Mouse (Mus musculus) kidney, embryonic 14.5 days (tissue): Measurements from ENCODE around the gene Meis1. TPM values are rescaled to one million over a fixed set of nuclear protein-coding genes. Genes with fewer than 3 reads are reported as not detected.

Source experiments
- ATAC-seq: fragments of 200-750 bp; cut with Nextera tagmentation; 2 replicates; pipeline ENCODE4 v1.8.0; 2017; ENCODE audit warnings: moderate number of reproducible peaks, mild to moderate bottlenecking, moderate TSS enrichment, moderate library complexity; ENCODE audit not compliant: low FRiP score, low TSS enrichment
- H3K27ac ChIP-seq: fragments of 300-500 bp; sonication (generic); 2 replicates; pipeline ENCODE4 v1.5.1; 2014; ENCODE audit warnings: low read depth, mild to moderate bottlenecking, low read length, moderate library complexity, mixed read lengths
- H3K27me3 ChIP-seq: fragments of 300-500 bp; sonication (generic); 2 replicates; pipeline ENCODE4 v1.6.1; 2014; ENCODE audit warnings: mild to moderate bottlenecking, low read length; ENCODE audit not compliant: control insufficient read depth, insufficient read depth
- H3K36me3 ChIP-seq: fragments of 300-500 bp; sonication (generic); 2 replicates; pipeline ENCODE4 v1.6.1; 2014; ENCODE audit warnings: low read length, mixed read lengths; ENCODE audit not compliant: control insufficient read depth, insufficient read depth
- H3K4me1 ChIP-seq: fragments of 300-500 bp; sonication (generic); 2 replicates; pipeline ENCODE4 v1.6.1; 2014; ENCODE audit warnings: low read length, mixed read lengths; ENCODE audit not compliant: control insufficient read depth, insufficient read depth
- H3K4me2 ChIP-seq: fragments of 300-500 bp; sonication (generic); replicated peaks from 2 replicates; pipeline ENCODE4 v1.6.1; 2014; ENCODE audit warnings: low read depth, mild to moderate bottlenecking, low read length
- H3K4me3 ChIP-seq: fragments of 300-500 bp; sonication (generic); 2 replicates; pipeline ENCODE4 v1.5.1; 2014; ENCODE audit warnings: mild to moderate bottlenecking, low read length
- H3K9ac ChIP-seq: fragments of 300-500 bp; sonication (generic); 2 replicates; pipeline ENCODE4 v1.6.1; 2014; ENCODE audit warnings: low read depth, mild to moderate bottlenecking, low read length, moderate library complexity
- H3K9me3 ChIP-seq: fragments of 300-500 bp; sonication (generic); 2 replicates; pipeline ENCODE4 v1.6.1; 2016; ENCODE audit warnings: low read length; ENCODE audit not compliant: control insufficient read depth
- WGBS: fragments of 180-500 bp; shearing (Covaris S2); extraction: QIAGEN DNeasy Blood & Tissue Kit; methylation state at CpG from one replicate; pipeline ENCODE4 v1.1.7; 2014; 5-methylcytosine and 5-hydroxymethylcytosine counted together
- polyA plus RNA-seq: library from polyadenylated mRNA; unstranded; fragments of >200 nt; fragmentation: Nextera tagmentation; extraction: Ambion mirVana; gene quantifications from 2 replicates; pipeline ENCODE4 v1.2.1, GENCODE M21; 2014

Gene Meis1
- polyA plus RNA-seq, 1 experiment from 2014 or later: 109 TPM

GRCm38 (mm10) chr11:18983813-18984212 is 35.0 kb downstream of the Meis1 start:
- Histone ChIP-seq H3K4me2 (no peak overlapping the region), H3K4me1 (peaks cover 8% of the 10 kb centered on the region), H3K9me3 (no peaks in the 10 kb centered on the region), H3K36me3 (peaks cover 44% of the 10 kb centered on the region), H3K4me3 (no peak overlapping the region), H3K27me3 (no peaks in the 10 kb centered on the region), H3K27ac (no peak overlapping the region), H3K9ac (no peak overlapping the region)
- no peak for ATAC-seq
- 90% methylated on average over 2 of the region's 2 CpGs for WGBS

GRCm38 (mm10) chr11:18983294-18983693 is 35.5 kb downstream of the Meis1 start:
- 78% methylated on average over 7 of the region's 7 CpGs for WGBS
- no peaks in the 10 kb centered on the region for H3K27me3 ChIP-seq
- no peak overlapping the region for H3K4me3 ChIP-seq
- H3K27ac ChIP-seq: no peak overlapping the region
- no peaks in the 10 kb centered on the region for H3K9me3 ChIP-seq
- no peak for ATAC-seq
- H3K4me1 ChIP-seq: peaks cover 8% of the 10 kb centered on the region
- peaks cover 39% of the 10 kb centered on the region for H3K36me3 ChIP-seq
- H3K9ac ChIP-seq: no peak overlapping the region
- H3K4me2 ChIP-seq: no peak overlapping the region

DNA sequence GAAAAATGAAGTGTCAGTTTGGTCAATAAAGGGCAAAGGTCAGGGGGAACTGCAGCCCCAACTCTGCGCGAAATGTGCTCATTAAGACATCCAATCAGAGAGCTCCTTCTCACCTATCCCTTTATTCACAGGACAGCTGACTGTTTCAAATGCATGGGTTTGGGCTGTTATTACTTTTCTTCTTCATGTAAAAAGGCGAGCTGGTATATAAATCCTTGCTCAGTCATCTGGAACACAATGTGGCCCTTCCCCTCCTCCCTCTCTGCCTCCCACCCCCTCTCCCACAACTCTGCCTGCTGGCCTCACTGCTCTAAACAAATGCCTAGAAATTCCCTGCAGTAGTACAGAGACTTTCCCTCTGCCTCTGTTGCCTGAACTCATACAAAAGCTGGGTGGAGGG is 36.5 kb downstream of the Meis1 start:
- ATAC-seq: peak; percentile 26; the same call in 1 of the 2 replicates
- Histone ChIP-seq H3K4me2 (no peak overlapping the region), H3K9me3 (no peaks in the 10 kb centered on the region), H3K36me3 (peaks cover 31% of the 10 kb centered on the region), H3K4me3 (no peak overlapping the region), H3K4me1 (peaks cover 8% of the 10 kb centered on the region), H3K27me3 (no peaks in the 10 kb centered on the region), H3K27ac (no peak overlapping the region), H3K9ac (no peak overlapping the region)
- 36% methylated on average over 3 of the region's 3 CpGs for WGBS

DNA sequence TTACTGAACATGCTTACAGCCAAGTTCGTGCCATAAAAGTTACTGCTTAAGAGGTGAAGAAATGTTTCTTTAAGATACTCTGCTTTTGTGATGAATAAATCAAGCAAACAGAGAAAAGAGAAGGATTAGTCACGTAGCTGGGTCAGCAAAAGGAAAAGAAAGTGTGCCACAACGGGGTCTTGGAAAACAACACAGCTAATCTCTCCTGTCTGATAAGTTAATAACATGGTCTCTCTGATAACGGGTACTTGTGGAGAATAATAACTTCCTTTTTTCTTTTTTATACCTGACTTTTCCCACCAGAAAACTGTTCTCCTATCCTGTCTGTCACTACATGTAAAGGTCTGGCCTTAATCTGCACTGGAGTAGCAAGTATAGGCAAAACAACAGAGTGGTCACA is 37.4 kb downstream of the Meis1 start:
- Histone ChIP-seq H3K36me3 (peaks cover 28% of the 10 kb centered on the region), H3K27ac (no peak overlapping the region), H3K9ac (no peak overlapping the region), H3K9me3 (no peaks in the 10 kb centered on the region), H3K4me2 (no peak overlapping the region), H3K27me3 (no peaks in the 10 kb centered on the region), H3K4me3 (no peak overlapping the region), H3K4me1 (peaks cover 8% of the 10 kb centered on the region)
- no peak for ATAC-seq
- WGBS: 60% methylated on average over 4 of the region's 4 CpGs

DNA sequence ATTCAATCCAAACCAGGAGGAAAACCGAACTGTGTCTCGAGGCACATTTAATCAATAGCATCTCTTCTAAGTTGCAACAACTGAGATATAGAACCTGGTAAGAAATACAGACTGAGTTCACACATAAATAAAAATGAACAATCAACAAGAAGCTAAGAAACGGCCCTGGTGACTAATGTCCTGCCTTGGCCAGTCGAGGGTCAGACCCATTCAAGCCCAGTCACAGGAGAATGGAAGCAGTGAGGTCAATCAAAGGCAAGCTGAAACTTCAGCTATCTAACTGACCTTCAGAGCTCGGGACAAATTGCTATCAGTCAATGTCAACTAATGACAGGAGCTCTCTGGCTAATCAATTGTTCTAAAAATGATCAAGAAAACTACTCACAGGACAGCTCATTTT is 38.2 kb downstream of the Meis1 start:
- no peak overlapping the region for H3K4me3 ChIP-seq
- peaks cover 8% of the 10 kb centered on the region for H3K4me1 ChIP-seq
- no peak for ATAC-seq
- peaks cover 30% of the 10 kb centered on the region for H3K36me3 ChIP-seq
- no peaks in the 10 kb centered on the region for H3K27me3 ChIP-seq
- no peak overlapping the region for H3K27ac ChIP-seq
- 57% methylated on average over 5 of the region's 5 CpGs for WGBS
- H3K9me3 ChIP-seq: no peaks in the 10 kb centered on the region
- H3K4me2 ChIP-seq: no peak overlapping the region
- no peak overlapping the region for H3K9ac ChIP-seq

DNA sequence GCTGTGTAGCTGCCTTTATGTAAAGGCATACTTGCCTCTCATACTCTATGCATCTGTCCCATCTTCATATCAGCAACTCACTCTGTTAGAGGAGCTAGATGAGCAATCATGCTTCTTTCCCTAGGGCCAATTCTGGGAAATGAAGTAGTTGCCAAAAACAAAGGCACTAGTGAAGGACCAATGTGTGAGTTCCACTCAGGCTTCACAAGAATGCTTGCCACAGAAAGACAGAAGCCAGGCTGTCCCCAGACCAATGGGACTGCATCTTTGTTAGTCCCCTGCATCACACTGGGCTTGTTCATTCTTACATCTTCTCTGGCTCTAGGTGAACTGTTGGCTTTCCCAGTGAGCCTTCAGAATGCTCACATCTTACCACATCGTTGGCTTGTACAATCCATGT is 43.7 kb downstream of the Meis1 start:
- no peak overlapping the region for H3K4me3 ChIP-seq
- H3K36me3 ChIP-seq: peaks cover 25% of the 10 kb centered on the region; the same call in 1 of the 2 replicates
- no peaks in the 10 kb centered on the region for H3K9me3 ChIP-seq
- H3K4me1 ChIP-seq: peaks cover 8% of the 10 kb centered on the region; the same call in 1 of the 2 replicates
- H3K27ac ChIP-seq: no peak overlapping the region
- 90% methylated on average over 1 of the region's 1 CpGs for WGBS
- no peaks in the 10 kb centered on the region for H3K27me3 ChIP-seq
- H3K4me2 ChIP-seq: no peak overlapping the region
- no peak for ATAC-seq
- no peak overlapping the region for H3K9ac ChIP-seq

DNA sequence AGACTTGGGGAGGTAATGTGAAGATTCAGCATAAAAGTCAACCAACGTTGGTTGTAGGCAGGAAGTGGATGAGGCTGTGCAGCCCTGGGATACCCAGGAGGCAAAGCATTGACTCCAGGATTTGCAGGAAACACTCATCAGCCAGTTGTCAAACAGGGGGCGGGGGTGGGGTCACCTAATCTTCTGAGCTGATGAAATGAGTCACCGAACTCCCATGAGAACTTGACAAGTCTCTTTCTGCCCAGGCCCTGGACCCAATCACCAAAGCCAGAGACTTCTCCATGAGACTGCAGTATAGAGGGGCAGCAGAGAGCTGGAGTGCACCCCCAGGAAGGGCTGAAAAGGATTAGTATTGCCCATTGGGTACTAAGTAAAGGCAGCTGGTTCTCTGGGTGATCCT is 45.0 kb downstream of the Meis1 start:
- H3K27me3 ChIP-seq: no peaks in the 10 kb centered on the region
- H3K27ac ChIP-seq: no peak overlapping the region
- no peak overlapping the region for H3K4me3 ChIP-seq
- H3K4me1 ChIP-seq: peaks cover 8% of the 10 kb centered on the region; the same call in 1 of the 2 replicates
- WGBS: 47% methylated on average over 3 of the region's 3 CpGs
- peaks cover 33% of the 10 kb centered on the region for H3K36me3 ChIP-seq
- no peak overlapping the region for H3K9ac ChIP-seq
- H3K4me2 ChIP-seq: no peak overlapping the region
- no peaks in the 10 kb centered on the region for H3K9me3 ChIP-seq
- no peak for ATAC-seq

- no peak overlapping the region for H3K4me2 ChIP-seq
- peaks cover 36% of the 10 kb centered on the region for H3K36me3 ChIP-seq
- no peak for ATAC-seq
- no peak overlapping the region for H3K4me3 ChIP-seq
- no peak overlapping the region for H3K9ac ChIP-seq
- H3K27ac ChIP-seq: no peak overlapping the region
- no peaks in the 10 kb centered on the region for H3K9me3 ChIP-seq
- peaks cover 8% of the 10 kb centered on the region; the same call in 1 of the 2 replicates for H3K4me1 ChIP-seq
- no peaks in the 10 kb centered on the region for H3K27me3 ChIP-seq
These were observed 45.8 kb downstream of the Meis1 start for GRCm38 (mm10) chr11:18972968-18973367.

GRCm38 (mm10) chr11:18971551-18971950 is 47.2 kb downstream of the Meis1 start:
- Histone ChIP-seq H3K9ac (no peak overlapping the region), H3K27ac (no peak overlapping the region), H3K36me3 (peaks cover 30% of the 10 kb centered on the region), H3K9me3 (no peaks in the 10 kb centered on the region), H3K27me3 (no peaks in the 10 kb centered on the region), H3K4me1 (peaks cover 8% of the 10 kb centered on the region; the same call in 1 of the 2 replicates), H3K4me3 (no peak overlapping the region), H3K4me2 (no peak overlapping the region)
- WGBS: 26% methylated on average over 3 of the region's 3 CpGs
- no peak for ATAC-seq
